Mouse (Mus musculus): ENCODE measurements around the gene Gm44596.

GRCm38 (mm10) chr6:128337467-128337866 lies 37.8 kb upstream of the Gm44596 start:
- no peak for TF ChIP-seq CTCF (IDR thresholded peaks at IDR 0.05; ENCODE audit: low read depth, low read length)
- TF ChIP-seq EP300 (IDR thresholded peaks at IDR 0.05; ENCODE audit: insufficient read depth, low read depth, low read length), result no peak
